Mouse (Mus musculus) kidney, postnatal 0 days (tissue): ENCODE measurements around the gene Stx3. TPM values are rescaled to one million over a fixed set of nuclear protein-coding genes. Genes with fewer than 3 reads are reported as not detected.

Source experiments
- ATAC-seq: fragments of 200-750 bp; cut with Nextera tagmentation; replicated peaks from 2 replicates; pipeline ENCODE4 v1.8.0; 2017; ENCODE audit warnings: low read depth, moderate number of reproducible peaks, moderate TSS enrichment, moderate library complexity; ENCODE audit not compliant: low FRiP score
- DNase-seq: peaks from one replicate; pipeline ENCODE4 v3.0.0-alpha.2; 2016; ENCODE audit warnings: low spot score
- H3K27ac ChIP-seq: fragments of 300-500 bp; sonication (generic); 2 replicates; pipeline ENCODE4 v1.5.1; 2014; ENCODE audit warnings: mild to moderate bottlenecking
- H3K27me3 ChIP-seq: fragments of 300-500 bp; sonication (generic); 2 replicates; pipeline ENCODE4 v1.6.1; 2014; ENCODE audit warnings: low read length, mixed read lengths; ENCODE audit not compliant: insufficient read depth
- H3K36me3 ChIP-seq: fragments of 300-500 bp; sonication (generic); 2 replicates; pipeline ENCODE4 v1.6.1; 2014; ENCODE audit warnings: low read length, mixed read lengths; ENCODE audit not compliant: insufficient read depth
- H3K4me1 ChIP-seq: fragments of 300-500 bp; sonication (generic); replicated peaks from 2 replicates; pipeline ENCODE4 v1.6.1; 2014; ENCODE audit warnings: antibody characterized with exemption, low read length, mixed read lengths; ENCODE audit not compliant: insufficient read depth
- H3K4me2 ChIP-seq: fragments of 300-500 bp; sonication (generic); 2 replicates; pipeline ENCODE4 v1.6.1; 2014; ENCODE audit warnings: mild to moderate bottlenecking, low read length, moderate library complexity, mixed read lengths
- H3K4me3 ChIP-seq: fragments of 300-500 bp; sonication (generic); replicated peaks from 2 replicates; pipeline ENCODE4 v1.5.1; 2014; ENCODE audit warnings: low read depth, low read length
- H3K9ac ChIP-seq: fragments of 300-500 bp; sonication (generic); 2 replicates; pipeline ENCODE4 v1.6.1; 2014; ENCODE audit warnings: low read depth, low read length
- H3K9me3 ChIP-seq: fragments of 300-500 bp; sonication (generic); replicated peaks from 2 replicates; pipeline ENCODE4 v1.6.1; 2016; ENCODE audit warnings: low read length, inconsistent platforms, mixed read lengths
- CTCF ChIP-seq: IDR thresholded peaks from 2 replicates; pipeline ENCODE4 v1.5.1; 2016; ENCODE audit warnings: antibody characterized with exemption, low read depth, mild to moderate bottlenecking, moderate library complexity
- WGBS: fragments of 180-500 bp; shearing (Covaris S2); extraction: QIAGEN DNeasy Blood & Tissue Kit; methylation state at CpG from one replicate; pipeline ENCODE4 v1.1.7; 2014; 5-methylcytosine and 5-hydroxymethylcytosine counted together
- polyA plus RNA-seq: library from polyadenylated mRNA; unstranded; fragments of >200 nt; fragmentation: Nextera tagmentation; extraction: Ambion mirVana; gene quantifications from 2 replicates; pipeline ENCODE4 v1.2.1, GENCODE M21; 2015

Gene Stx3
- polyA plus RNA-seq, 1 experiment from 2014 or later, result 42.5 TPM

DNA sequence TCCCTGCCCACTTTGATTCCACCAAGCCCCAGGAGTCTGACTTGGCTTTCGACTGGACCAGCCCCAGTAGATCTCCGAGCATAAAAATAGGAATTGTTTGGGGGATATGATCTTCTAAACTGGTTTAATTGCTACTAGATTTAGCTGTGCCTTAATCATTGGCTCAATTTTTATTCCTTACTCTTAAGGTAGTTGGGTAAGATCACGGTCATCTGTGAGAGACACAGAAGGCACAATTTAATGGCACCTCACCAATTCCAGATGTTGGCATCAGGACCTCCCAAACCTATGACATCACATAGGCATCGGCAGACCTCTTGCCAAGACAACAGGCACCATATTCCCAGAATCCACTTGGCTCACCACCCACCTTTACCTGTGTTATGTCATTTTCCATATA lies 19.9 kb upstream of the Stx3 start, which contains the start of gene Olfr1417:
Gene Olfr1417, minus strand, starts transcription at position 101 of the 400 bp plus-strand sequence.
- Histone ChIP-seq H3K4me1 (no peaks in the 10 kb centered on the region), H3K27me3 (no peaks in the 10 kb centered on the region), H3K9me3 (no peaks in the 10 kb centered on the region), H3K36me3 (no peaks in the 10 kb centered on the region), H3K4me2 (no peak within 1 kb of the TSS), H3K4me3 (no peak within 1 kb of the TSS), H3K27ac (no peak within 1 kb of the TSS), H3K9ac (no peak within 1 kb of the TSS)
- TF ChIP-seq CTCF, result no peak
- WGBS, result 87% methylated on average over 4 of the region's 4 CpGs
- no peak for DNase-seq
- ATAC-seq, result no peak

DNA sequence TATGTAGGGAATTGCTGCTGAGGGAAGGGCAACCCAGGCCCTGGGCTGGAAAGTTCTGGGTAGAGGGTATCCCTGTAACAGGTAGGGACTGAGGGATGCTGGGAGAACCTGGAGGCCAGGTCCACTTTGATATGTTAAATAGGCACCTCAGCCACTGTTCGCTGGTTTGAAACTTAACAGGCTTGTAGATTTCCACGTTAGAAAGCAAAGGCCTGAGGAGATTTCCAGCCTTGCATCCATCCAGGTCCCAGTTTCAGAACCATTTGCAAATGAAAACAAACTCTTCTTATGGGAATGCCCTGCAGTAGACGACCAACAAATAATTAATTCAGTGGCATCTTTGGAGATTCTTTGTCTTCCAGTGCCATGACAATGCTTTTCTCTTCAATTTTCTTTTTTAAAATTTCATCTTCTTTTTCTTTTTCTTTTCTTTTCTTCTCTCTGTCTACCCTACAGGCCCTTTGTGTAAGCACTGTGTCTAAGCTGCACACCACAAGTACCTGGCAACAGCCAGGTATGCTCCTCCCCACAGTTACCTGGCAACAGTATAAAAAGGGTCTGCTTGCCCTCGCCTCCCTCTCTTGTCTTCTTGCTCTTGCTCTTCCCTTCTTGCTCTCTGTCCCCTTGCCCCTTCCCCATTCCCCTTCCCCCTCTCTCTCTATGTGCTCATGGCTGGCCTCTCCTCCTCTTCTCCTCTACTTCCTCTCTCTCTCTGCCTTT lies 4.3 kb upstream of the Stx3 start:
- 33% methylated on average over 4 of the region's 4 CpGs for WGBS
- H3K27ac ChIP-seq, result no peak overlapping the region
- no peak for TF ChIP-seq CTCF
- DNase-seq (no peak), ATAC-seq (no peak)
- H3K27me3 ChIP-seq, result no peaks in the 10 kb centered on the region
- H3K4me1 ChIP-seq, result no peaks in the 10 kb centered on the region
- no peak overlapping the region for H3K4me2 ChIP-seq
- H3K4me3 ChIP-seq, result no peak overlapping the region
- H3K9ac ChIP-seq, result no peak overlapping the region
- H3K9me3 ChIP-seq, result no peaks in the 10 kb centered on the region
- H3K36me3 ChIP-seq, result no peaks in the 10 kb centered on the region

DNA sequence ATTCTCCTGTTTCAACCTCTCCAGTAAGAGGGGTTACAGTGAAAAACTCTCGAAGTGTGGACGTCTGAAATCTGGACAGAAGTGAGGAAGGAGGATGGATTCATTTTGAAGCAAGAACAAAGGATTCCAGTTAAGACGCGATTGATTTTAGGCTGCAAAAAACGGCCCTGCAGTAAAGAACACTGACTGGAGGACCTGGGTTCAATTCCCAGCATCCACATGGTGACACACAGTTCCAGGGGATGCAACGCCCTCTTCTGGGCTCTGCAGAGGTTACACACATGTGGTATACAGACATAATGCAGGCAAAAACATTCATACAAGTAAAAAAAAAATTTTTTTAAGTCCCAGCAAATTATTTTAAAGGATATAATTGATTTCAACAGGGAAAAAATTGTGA lies 1.0 kb upstream of the Stx3 start:
- no peak overlapping the region for H3K9ac ChIP-seq
- no peaks in the 10 kb centered on the region for H3K36me3 ChIP-seq
- no peak; the same call in 1 of the 2 replicates for TF ChIP-seq CTCF
- ATAC-seq (no peak), DNase-seq (no peak)
- no peaks in the 10 kb centered on the region for H3K9me3 ChIP-seq
- 0 out of 2 replicates have a peak overlapping the region, but pooled peaks have one; percentile 85 for H3K4me3 ChIP-seq
- H3K27ac ChIP-seq, result no peak overlapping the region
- no peaks in the 10 kb centered on the region for H3K4me1 ChIP-seq
- 32% methylated on average over 6 of the region's 6 CpGs for WGBS
- H3K4me2 ChIP-seq, result peak overlapping the region; percentile 78
- no peaks in the 10 kb centered on the region for H3K27me3 ChIP-seq

DNA sequence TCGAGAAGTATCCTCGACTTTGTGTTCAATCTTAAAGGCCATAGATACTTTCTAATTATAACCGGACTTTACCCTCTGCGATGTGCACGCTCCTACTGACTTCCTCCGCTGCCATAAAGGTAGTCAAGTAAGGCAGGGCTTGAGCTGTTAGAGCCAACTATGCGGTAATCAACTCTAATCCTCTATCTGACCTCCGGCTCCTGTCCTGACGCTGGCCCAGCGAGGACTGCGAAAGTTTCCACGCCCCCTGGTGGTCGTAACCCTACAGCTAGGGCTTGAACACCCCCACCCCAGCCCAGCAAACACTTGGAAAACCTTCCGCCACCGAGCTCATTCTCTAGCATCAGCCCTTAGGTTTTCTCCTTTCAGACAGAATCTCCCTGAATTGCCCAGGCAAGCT lies 597 bp upstream of the Stx3 start:
- no peak overlapping the region for H3K9ac ChIP-seq
- DNase-seq (peak; percentile 92), ATAC-seq (peak; percentile 57)
- peak; percentile 82 for TF ChIP-seq CTCF
- H3K9me3 ChIP-seq, result no peaks in the 10 kb centered on the region
- H3K4me2 ChIP-seq, result peak overlapping the region; percentile 78
- H3K4me3 ChIP-seq, result peak overlapping the region; percentile 85
- H3K4me1 ChIP-seq, result no peaks in the 10 kb centered on the region
- no peak overlapping the region for H3K27ac ChIP-seq
- no peaks in the 10 kb centered on the region for H3K27me3 ChIP-seq
- H3K36me3 ChIP-seq, result no peaks in the 10 kb centered on the region
- WGBS, result under 1% methylated on average over 15 of the region's 15 CpGs

DNA sequence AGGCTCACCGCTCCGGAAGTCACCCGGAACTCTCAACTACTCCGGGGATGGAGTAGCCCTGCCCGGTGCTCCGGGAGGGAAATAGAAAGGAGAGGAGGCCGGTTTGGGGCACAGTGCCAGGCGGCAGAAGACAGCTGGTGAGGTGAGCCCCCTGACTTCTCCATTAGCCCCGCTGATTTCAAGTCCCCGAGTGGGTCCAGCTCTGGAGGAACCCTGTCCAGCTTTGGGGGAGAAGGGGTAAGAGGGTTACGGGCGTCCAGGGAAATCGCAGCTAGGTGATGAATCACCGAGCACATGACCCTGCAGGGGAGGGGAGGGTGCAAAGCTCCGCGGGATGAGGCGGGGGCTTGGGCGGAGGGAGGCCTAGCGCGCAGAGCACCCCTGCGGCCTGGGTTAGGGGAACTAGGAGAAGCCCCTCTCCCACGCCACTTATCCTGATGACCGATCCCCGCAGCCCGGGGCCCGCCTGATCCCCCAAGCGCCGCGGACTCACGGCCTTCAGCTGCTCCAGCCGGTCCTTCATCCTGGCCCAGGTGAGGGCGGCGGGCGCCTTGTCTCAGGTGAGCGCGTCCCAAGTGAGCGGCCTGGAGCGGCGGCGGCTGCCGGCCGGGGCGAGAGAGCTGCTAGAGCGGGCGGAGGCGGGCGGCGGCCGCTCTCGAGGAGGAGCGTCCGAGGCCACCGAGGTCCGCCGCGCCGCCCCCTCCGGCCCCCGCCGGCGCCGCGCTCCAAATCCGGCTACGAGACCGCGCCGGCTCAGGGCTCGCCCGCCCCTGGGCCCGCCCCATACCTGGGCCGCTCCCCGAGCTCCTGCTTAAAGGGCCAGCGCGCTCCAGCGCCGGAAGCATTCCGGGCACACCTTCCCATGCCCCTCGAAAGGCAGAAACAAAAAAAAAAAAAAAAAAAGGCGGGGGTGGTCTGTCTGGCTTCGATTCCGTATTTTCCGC lies 732 bp downstream of the Stx3 start:
- Histone ChIP-seq H3K36me3 (no peaks in the 10 kb centered on the region), H3K27me3 (no peaks in the 10 kb centered on the region), H3K9me3 (no peaks in the 10 kb centered on the region), H3K4me2 (peak overlapping the region; percentile 78), H3K4me3 (peak overlapping the region; percentile 85), H3K4me1 (peaks cover 4% of the 10 kb centered on the region; the same call in 1 of the 2 replicates), H3K9ac (peak overlapping the region; percentile 88), H3K27ac (peak overlapping the region; percentile 86)
- ATAC-seq, result peak; percentile 77
- WGBS, result under 1% methylated on average over 72 of the region's 83 CpGs
- DNase-seq, result peak; percentile 59
- TF ChIP-seq CTCF, result no peak

DNA sequence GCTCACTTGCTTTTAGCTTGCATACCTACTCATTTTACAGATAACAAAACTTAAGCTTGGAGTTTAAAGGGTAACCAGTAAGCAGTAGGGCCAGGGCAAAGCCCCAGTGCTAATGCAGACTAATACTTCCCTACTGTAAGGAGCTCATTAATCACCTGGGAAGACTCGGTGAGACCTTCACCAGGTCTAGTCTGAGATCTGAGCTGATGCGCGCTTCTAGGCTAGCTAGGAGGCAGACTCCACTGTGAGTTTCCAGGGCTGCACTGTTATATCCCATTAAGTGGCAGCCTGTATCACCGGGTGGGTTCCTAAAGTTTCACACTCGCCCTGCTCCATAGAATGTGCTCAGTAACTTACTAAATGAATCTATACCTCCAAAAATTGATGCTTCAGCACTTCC lies 1.6 kb downstream of the Stx3 start:
- Histone ChIP-seq H3K4me1 (peaks cover 4% of the 10 kb centered on the region; the same call in 1 of the 2 replicates), H3K9me3 (no peaks in the 10 kb centered on the region), H3K36me3 (no peaks in the 10 kb centered on the region), H3K9ac (peak overlapping the region; percentile 88; the same call in 1 of the 2 replicates), H3K27me3 (no peaks in the 10 kb centered on the region), H3K4me3 (peak overlapping the region; percentile 85), H3K4me2 (peak overlapping the region; percentile 78), H3K27ac (peak overlapping the region; percentile 86; the same call in 1 of the 2 replicates)
- DNase-seq (peak; percentile 11), ATAC-seq (no peak)
- no peak for TF ChIP-seq CTCF
- WGBS, result 12% methylated on average over 5 of the region's 5 CpGs
